Mouse (Mus musculus) forelimb bud, embryonic 11.5 days (tissue): ENCODE measurements around the gene Ifit2.

ENCODE experiments used
- DNase-seq: peaks from one replicate; pipeline ENCODE4 v3.0.0-alpha.2; 2012; ENCODE audit warnings: low read depth, low spot score

Ifit2 gene

DNA sequence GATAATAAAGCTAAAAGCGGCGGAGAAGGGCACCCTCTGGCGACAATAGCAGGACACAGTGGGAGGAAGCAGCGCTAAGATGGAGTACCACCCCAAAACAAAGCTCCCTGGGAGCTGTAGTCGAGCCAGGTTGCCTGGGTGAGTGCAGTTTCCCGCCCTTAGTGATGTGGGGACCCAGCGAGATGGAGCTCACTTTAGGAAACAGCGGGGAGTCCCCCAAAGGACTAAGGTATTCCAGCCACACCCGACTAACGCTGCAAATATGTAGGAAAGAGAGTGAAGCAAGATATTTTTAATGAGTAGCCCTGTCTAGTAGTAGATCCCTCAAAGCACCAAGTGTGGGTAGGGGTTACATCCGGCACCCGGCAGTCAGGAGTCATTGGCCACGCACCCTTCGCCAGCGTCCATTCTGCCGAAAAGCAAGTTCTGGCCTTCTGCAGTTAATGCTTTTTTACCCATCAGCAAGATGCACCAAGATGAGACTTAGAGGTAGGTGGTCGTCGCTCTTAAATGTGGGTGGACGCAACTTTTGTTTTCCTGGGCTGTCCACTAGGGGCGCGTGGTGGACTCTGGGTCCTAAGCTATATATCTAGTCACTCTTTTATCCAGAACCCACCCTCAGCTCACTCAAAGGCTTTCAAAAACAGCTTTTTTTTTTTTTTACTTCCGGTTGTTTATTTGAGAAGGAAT, at the start of gene Ifit2:
Ifit2 (plus strand) TSS at position 161 of the 690 bp plus-strand sequence.
- peak; percentile 76 for DNase-seq

DNA sequence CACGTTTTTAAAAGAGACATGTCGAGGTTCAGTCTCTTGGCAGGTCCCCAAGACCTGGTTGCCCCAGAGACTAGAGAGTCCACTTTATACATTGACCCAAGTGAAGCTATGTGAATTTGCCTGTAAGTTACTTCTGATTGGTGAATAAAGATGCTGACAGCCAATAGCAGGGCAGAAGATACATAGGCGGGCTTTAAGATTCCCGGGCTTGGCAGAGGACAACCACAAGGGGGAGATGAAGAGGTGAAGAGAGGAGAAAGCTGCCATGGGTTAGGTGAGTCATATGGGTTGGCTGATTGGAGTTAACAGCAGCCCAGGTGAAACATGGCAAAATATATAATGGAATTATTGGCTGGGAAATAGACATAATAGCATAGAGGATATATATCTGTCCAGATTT, 49.7 kb upstream of the Ifit2 start:
- peak; percentile 68 for DNase-seq

DNA sequence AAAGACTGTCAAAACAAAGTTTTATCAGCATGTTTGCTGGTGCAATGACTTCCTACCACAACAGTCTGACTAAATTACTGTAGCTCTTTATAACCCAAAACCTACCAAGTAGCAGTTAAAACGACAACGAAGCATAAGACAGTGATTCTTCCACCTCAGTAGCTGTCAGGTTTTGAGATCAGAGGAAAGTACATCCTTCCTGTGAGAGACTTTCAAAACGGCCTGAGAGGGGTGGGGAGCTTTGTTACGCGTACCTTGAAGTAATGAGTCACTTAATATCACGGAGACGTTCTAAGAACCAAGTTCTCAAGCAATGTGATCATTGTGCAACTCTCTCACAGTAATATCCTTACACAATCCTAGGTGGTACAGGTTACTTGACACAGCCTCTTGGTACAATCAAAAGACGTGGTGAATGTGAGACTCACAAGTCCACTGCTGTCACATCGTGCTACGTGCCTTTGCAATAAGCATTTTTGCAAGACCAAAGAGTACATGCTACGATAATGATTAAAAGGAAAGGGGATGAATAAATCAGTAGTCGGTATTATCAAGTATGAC, 45.3 kb upstream of the Ifit2 start:
- DNase-seq: no peak

DNA sequence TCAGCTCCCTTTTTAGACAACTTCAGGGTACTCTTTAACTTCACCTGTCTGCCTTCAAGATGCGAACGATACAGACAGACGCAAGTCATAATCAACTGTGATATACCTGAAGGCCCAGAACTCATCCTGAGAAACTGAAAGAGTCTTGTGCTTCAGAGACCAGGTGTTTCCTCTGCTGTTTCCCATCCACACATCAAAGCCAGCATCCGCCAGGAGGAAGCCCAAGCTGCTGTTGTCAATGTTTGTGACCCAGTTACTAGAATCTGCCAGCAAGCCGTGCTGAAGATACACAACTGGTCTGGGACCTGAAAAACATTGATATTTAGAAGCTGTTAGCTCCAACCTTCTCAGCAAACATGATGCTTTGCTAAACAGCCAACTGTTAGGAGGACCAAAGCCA, 39.8 kb upstream of the Ifit2 start:
- no peak for DNase-seq

DNA sequence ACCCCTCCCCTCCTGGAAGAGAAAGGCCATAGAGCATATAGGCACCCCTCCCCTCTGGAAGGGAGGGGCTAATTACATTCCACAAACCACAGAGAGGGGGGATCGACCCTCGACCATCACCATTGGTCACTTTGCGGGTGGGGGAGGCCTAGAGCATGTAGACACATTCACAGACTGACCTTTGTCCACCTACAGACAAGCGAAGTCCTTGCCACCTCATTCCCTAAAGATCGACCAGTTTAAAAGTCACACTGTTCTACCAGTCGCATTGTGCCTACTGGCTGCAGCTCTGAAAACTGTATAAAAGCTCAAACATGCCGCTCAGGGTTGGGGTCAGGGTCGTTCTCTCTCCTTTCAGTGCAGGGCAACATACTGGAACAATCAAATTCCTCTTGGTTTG, 39.0 kb upstream of the Ifit2 start:
- DNase-seq: peak; percentile 10

DNA sequence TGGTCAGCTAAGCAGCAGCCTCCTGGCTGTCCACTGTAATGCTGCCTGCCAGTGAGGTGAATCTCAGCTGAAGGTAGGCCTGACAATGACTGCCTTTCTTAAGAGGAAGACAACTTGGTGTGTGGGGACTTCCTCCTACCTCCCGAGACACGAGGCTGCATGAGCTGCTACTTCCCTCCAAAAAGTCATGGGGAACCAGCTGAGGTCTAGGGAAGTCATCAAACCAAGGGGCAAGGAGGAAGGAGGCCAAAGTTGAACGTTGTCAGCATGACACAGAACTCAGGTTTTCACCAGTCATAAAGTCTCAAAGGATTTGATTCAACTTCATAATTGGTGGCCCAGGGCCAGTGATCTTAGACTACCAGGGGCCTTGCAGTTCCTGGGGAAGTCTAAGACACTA, 34.8 kb upstream of the Ifit2 start:
- no peak for DNase-seq

DNA sequence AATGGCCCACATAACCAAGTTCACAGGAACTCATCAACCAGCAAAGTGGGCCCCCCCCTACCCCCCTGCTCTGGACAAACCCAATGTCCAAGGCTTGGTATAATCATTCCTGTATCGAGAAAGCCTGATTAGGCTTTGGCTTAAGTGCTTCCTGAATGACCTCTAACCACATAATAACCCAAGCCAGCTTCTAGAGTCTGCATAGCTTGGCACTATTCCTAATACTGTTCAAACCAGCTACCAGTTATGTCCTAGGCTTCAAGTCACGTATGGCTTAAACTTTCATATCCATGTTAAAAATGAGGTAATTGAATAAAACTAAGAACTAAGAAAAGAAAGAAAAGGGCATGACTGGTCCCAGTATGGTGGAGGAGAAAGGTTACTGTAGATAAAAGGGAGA, 34.1 kb upstream of the Ifit2 start:
- no peak for DNase-seq

DNA sequence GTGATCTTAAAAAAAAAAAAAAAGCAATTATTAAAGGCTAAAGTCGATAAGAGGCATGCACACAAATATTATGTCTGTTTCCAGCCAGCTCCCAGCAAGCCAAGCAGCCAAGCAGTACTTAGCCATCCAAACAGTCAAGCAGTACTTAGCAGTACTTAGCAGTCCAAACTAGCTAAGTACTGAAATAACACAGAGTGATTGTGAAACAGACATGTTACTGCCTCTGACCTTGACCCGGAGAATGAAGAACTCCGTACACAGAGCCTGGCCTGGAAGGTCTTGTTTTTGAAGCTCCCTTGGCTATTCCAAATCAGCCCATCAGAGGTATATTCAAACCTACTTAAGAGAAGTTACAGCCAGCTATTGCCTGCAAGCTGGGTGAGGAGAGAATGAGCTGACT, 33.3 kb upstream of the Ifit2 start:
- no peak for DNase-seq

DNA sequence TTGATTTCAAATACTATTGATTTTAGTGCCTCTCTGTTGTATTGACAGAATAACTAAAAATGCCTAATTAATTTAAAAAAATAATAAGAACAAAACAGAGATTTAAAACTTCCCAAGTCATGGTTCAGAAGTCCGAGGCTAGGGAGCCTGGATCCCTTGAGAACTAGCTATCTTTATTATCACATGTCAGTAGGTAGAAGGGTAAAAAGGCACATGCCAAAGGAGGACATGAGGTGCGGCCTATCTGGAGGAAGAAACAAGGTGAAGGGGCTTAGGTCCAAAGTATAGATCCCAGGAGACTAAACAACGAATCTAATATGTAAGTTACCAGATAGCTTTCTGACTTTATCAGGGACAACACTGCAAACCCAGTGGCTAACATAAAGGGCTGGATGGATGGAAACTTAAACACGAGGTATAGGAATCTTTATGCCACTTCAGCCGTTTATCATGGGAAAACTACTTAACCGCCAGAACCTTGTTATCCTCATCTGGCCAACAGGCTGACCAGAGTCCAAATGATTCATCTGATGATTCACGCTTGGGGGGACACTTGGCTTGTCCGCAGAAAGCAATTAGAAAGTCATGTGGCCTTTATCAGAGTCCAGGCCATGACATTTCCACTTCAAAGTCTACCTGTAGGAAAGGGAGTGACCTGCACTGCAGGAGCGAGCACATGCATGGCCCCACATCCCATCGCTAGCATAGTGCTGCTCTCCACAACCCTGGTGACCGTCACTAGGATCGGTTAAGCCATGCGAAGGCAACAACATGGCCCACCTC, 32.5 kb upstream of the Ifit2 start:
- DNase-seq: no peak

DNA sequence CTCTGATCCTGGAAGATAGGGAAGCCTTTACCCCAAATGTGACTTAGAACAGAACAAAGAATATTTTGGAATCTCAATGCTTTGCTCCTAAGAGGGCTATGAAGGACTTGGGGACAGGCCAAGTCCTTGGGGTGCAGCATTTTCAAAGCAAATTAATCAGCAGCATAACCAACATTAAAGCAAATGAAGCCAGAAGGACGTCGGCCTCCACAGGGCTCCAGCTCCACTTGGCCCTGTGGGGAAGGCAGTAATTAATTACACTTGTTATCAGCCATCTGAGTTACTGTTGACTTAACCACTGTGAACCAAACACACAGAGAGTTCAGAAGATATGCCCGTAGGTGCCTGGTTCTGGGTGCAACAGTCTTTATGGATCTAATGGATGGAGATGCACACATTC, 31.7 kb upstream of the Ifit2 start:
- DNase-seq: no peak

DNA sequence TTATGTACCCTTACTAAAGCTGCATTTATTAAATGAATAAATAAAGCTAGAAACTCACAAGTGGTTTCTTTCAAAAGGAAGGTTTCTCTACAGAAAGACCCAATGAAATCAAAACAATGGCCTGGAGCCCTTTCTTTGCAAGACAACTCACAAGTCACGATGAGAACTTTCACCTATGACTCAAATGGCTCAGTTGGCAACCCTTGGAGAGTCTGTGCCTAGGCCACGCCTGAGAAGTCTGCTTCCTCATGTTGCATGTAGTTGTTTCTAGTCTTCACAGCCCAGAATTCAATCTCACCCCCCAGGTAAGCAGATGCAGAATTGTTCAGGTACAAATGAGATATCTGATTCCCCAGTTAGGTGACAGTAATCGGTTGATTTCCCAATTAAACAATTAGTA, 30.8 kb upstream of the Ifit2 start:
- no peak for DNase-seq

DNA sequence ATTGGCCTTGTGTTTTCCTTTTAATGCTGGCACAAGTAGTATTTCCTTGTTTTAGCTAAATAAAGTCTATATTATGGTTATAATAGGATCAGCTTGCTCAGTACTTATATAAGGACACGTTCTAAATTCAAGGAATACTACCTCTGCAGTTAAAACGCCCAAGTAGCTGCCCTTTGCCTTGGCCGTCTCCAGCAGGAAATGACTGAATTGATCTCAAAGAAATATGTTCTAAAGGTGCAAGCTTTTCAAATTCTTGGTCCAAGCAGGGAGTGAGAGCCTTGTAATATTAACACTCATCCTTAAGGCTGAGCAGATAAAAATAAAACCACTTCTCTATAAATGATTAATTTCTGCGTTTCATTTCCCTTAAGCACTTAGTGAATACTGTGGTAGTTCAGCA, 30.4 kb upstream of the Ifit2 start:
- no peak for DNase-seq

DNA sequence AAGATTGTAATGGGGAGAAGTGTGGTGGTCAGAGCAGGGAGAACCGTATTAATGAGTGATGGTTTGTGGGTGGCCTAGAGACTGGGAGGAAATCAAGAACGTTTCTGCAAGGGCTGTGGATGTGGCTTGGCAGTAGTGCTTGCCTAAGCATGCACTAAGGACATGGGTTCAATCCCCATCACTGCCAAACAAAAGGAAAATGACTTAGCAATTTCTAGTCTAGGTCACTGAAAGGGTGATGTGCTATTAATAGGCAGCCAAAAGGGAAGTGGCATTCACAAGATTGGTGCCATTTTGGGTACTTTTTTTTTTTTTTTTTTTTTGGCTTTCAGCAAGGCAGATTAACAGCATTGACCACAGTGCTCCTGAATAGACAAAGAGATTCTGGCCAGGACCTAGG, 29.1 kb upstream of the Ifit2 start:
- no peak for DNase-seq

DNA sequence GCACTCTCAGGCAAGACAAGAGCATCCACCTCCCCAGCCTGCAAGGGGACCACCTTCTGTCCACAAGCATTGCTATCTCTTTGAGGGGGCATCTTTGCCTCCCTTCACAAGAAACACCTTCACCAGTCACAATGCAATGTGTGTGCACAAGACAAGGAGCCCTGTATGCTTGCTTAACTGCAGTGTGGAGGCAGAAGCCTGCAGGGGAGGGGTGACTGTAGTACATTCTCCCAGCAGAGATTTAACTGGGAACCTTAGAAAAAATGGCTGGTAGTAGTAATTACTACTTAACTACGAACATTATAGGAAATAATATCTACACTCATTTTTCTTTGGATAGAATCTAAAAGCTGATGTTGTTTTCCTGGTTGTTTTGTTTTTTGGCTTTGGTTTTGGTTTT, 28.5 kb upstream of the Ifit2 start:
- no peak for DNase-seq

DNA sequence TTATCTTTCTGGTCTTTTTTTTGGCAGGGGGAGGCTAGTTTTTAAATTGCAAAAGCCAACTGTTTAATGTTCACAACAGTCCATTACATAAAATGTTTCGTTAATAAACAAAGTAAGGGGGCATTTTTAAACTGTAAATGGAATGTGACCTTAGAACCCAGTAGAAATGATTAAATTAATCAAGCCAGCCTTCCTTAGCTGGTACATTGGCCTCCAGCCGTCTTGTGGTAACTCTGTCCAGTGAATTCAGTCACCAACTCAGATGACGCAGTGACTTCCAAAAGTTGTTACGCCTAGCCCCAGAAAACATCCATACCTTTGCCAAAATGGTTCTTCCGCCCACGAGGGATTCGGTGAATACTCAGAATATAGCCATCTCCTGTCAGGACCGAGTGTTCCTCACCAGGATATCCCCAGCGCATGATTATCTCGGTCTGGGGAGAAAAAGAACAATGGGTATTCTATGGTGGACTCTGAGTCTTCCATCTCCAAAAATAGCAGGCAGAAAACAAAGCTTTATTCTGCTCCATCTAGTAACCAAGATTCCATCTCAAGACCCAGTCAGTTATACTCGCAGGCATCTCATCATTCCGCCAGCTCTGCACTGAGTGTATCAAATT, 27.3 kb upstream of the Ifit2 start:
- no peak for DNase-seq

DNA sequence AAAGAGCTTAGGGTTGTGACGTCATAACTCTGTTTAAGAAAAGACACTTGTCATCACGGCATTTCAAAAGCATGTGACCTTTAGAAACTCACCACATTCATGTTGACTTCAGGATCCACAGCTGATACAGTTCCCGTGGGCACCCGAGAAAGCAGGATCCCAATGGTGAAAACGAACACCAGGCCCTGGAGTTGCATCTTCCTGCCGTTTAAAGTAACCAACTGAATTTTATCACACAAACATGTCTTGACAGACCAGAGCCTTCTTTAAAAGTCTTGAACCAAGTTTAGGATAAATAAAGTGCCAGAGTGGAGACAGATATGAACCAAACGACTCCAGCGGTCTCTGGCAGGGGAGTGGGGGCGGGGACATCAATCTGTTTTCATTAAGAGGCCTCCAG, 25.8 kb upstream of the Ifit2 start:
- no peak for DNase-seq

DNA sequence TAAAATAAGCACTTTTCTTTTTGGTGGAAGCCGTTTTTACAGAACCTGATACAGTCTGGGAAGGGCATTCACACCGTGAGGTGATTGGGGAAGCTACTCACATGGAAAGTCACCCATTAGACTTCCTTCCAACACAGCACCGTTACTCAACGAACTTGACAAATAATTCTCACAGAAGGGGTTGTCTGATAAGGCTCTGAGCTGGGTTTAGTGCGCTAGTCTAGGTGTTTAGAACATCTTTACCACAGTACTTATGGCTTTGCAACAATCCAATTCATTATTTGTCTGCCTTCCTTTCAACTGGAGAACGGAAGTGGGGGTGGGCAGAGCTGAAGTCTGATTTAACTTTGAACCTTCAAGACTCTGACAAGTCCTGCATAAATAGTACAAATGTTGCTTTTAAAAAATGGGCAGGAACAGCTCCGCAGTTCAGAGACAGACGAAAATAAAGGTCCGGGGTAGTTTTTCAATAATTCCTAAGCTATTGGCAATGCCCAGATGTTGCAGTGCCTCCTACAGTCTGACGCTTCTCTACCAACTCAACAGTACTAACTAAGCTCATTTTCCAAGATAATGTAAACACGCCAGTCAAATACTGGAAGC, 24.1 kb upstream of the Ifit2 start:
- DNase-seq: no peak

DNA sequence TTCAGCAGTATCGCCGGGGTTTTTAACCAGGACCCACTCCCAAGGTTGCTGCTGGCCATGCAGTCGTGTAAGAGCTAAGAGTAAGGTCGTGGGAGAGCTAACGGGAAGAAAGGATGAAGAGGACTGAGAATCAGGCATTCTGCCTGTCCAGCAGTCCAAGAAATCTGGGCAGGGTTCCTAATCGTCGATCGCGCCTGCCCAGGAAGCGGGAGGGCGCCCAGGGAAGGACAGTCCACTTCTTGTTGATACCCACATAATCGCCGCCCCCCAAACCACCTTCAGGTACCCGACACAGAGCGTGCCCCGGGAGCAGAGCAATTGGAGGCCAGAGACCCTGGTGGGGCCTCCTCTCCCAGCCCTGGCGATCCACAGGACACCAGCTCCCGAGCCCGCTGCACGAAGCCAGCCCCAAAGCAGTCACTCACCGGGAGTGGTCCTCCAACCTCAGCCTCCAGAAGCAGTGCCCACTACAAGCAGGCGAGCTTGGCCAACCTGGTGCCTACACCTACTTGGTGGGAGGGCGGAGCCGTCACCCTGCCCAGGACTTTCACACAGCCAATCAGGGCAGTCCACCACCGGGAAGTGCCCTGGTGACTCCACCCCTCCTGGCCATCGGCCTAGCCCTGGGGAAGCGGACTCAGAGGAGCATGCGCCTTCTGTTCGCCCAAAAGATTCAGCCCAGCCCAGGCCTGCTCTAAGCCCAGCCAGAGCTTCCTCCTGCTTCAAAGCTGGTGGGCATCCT, 23.4 kb upstream of the Ifit2 start, which contains the start of gene Lipa:
Lipa (minus strand) TSS at position 534 of the 742 bp plus-strand sequence.
- peak; percentile 94 for DNase-seq

DNA sequence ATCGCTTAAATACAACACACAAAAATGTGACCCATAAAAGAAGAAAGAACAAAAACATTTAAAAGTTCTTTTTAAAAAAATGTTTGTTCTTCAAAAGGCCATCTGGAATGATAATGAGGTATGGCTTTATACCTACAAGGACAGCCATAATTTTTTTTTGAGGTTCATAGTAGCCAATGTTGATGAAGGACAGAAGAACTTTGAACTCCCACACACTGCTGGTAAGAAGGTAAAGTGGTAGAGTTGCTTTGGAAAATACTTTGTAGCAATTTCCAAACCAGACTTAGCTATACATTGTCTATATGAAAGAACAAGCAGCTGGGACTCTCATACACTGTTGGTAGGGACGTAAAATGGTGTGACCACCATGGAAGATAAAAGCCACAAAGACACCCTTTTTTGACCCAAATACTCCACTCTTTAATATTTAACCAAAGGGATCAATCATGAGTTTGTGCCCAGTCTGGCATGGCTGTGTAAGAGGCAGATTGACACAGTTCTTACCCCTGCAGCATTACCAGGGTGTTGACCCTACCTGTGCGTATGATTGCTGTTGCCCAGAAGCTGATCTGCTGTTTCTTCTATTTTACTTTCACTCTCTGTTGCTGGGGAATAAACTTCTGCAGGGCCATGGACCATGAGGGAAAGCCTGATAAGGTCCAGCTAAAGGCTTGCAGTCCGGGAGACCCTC, 18.3 kb upstream of the Ifit2 start:
- no peak for DNase-seq

DNA sequence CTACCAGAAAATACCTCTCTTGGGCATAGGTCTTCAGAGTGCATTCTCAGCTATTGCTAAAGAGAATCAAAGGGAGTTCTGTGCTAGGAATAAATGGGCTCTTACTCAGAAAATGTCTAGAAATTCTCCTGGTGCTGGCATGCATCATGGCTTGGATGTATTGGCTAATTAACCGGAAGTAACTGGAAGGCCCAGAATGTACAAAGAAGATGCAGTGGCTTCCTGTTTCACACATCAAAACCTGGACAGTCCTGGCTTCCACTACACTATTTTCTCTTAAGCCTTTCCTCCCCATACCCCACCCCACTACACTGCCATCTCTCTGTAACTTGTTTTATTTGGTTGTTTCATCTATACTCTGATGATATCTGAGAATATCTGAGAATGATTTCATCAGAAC, 11.1 kb upstream of the Ifit2 start:
- DNase-seq: no peak

DNA sequence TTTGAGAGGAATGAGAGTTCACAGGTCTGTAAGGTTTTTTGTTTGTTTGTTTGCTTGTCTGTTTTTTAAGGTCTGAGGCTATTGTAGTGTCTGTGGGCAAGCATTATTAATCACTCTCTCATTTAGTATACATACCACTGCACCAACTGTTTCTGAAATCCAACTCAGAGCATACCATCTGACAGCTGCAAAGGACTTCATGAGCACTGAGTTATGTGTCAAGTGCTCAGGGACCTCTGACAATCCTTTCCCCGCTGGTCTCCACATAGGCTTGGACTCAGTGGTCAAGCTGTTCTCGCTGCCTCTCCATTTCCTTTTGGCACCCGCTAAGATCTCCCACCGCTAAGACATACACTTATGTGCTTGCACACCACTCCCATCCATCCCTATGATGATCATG, 4.3 kb upstream of the Ifit2 start:
- DNase-seq: no peak
